ENCODE assay signal across 19 mouse cellular contexts in the genomic region with DNA sequence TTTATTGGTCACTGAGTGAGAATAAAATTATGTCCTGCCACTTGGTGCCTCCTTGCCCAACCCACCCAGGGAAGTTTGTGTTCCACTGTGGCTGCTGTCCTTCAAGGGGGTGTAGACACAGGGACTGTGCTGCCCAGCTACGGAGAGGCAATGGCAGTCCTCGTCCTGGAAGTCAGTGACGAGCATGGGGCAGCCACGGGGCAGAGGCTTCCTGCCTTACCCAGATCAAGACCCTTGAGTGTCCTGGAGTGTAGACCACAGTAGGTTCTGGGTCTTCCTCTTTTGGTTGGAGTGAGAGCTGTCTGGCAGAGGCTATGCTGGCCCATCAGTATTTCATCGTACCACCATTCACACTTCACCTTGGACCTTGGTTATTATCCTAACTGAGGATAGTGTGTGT. TPM values are rescaled to one million over a fixed set of nuclear protein-coding genes. Genes with fewer than 3 reads are reported as not detected.
A peak's percentile ranks its signal among the peaks of the same experiment; 100 is the strongest.
DNase-seq lines count a peak whose midpoint lies in the region; ATAC-seq lines count a peak whose summit lies in the region.
"Had no signal": no experiment of that assay in that cellular context is flagged by ENCODE, and none has a peak within 500 bp of the region (broad histone marks: within the 10 kb centered on the region; RNA-seq: fewer than 3 reads in every experiment).

No protein-coding gene starts in this region.

- H3K36me3 ChIP-seq in megakaryocyte, embryonic 14.5 days (replicated peaks; ENCODE audit: low read length), result no peaks in the 10 kb centered on the region
- H3K36me3 ChIP-seq: embryonic facial prominence, embryonic 10.5 days; embryonic facial prominence, embryonic 12.5 days; forebrain, embryonic 15.5 days had no signal

- no peaks in the 10 kb centered on the region for H3K9me3 ChIP-seq in megakaryocyte, embryonic 14.5 days
- H3K9me3 ChIP-seq: embryonic facial prominence, embryonic 10.5 days; embryonic facial prominence, embryonic 12.5 days; forebrain, embryonic 13.5 days; forebrain, embryonic 15.5 days had no signal

- no peak for DNase-seq in cerebellum, adult 9-11 months
- no peak for DNase-seq in ovary, postnatal 14 days (ENCODE audit: low spot score)
- DNase-seq: adrenal gland, adult 8-10 months; adrenal gland, postnatal 14 days; adrenal gland, postnatal 36 days; cerebellum, adult 11-12 months; cerebellum, adult 2 months; cerebellum, adult 9-10 months; cerebellum, postnatal 14 days; cerebellum, postnatal 36 days; forebrain, postnatal 0 days had no signal

- H3K4me1 ChIP-seq in megakaryocyte, embryonic 14.5 days, result peaks cover 4% of the 10 kb centered on the region; the same call in 1 of the 2 replicates
- H3K4me1 ChIP-seq: forebrain, embryonic 15.5 days had no signal

- H3K27me3 ChIP-seq in megakaryocyte, embryonic 14.5 days (replicated peaks), result peaks cover 2% of the 10 kb centered on the region
- H3K27me3 ChIP-seq: embryonic facial prominence, embryonic 12.5 days; forebrain, embryonic 13.5 days; forebrain, embryonic 15.5 days had no signal

- H3K4me3 ChIP-seq in megakaryocyte, embryonic 14.5 days (replicated peaks), result peak overlapping the region; percentile 53
- H3K4me3 ChIP-seq: embryonic facial prominence, embryonic 10.5 days; embryonic facial prominence, embryonic 12.5 days; forebrain, embryonic 13.5 days; forebrain, embryonic 15.5 days had no signal

- ATAC-seq in megakaryocyte, adult 5-6 weeks (ENCODE audit: poor library complexity, severe bottlenecking), result no peak
- ATAC-seq in granulocyte monocyte progenitor cell, adult 5-6 weeks (replicated peaks; ENCODE audit: poor library complexity, severe bottlenecking), result peak; percentile 82
- ATAC-seq in megakaryocyte progenitor cell, adult 5-6 weeks (replicated peaks; ENCODE audit: poor library complexity), result peak; percentile 76
- ATAC-seq: forebrain, embryonic 13.5 days; forebrain, embryonic 15.5 days; forebrain, postnatal 0 days had no signal

RNA-seq across cellular contexts. Expression of gene Retreg1, which starts 37.2 kb away (rescaled TPM):
- polyA plus RNA-seq in megakaryocyte, embryonic 14.5 days (2012; ENCODE audit: insufficient read depth, low replicate concordance), result 1.4 TPM in 1 of 2 replicates, not detected in the other
- 26.1 and 26.7 TPM in 2 replicates for total RNA-seq in megakaryocyte, adult 5-6 weeks (2015)
- 22.3 and 23.1 TPM in 2 replicates for total RNA-seq in megakaryocyte, adult 5-6 weeks (2017)
- total RNA-seq in granulocyte monocyte progenitor cell, adult 5-6 weeks (2014; fragmentation: Nextera tagmentation), result 15.5 and 23.1 TPM in 2 replicates
- total RNA-seq in granulocyte monocyte progenitor cell, adult 5-6 weeks (2017), result 30.4 and 37.6 TPM in 2 replicates
- 34.5 and 37.8 TPM in 2 replicates for total RNA-seq in megakaryocyte progenitor cell, adult 5-6 weeks (2015)
- 40.9 and 44.1 TPM in 2 replicates for total RNA-seq in megakaryocyte progenitor cell, adult 5-6 weeks (2017)
